ENCODE assay signal across 17 mouse cellular contexts in the genomic region with DNA sequence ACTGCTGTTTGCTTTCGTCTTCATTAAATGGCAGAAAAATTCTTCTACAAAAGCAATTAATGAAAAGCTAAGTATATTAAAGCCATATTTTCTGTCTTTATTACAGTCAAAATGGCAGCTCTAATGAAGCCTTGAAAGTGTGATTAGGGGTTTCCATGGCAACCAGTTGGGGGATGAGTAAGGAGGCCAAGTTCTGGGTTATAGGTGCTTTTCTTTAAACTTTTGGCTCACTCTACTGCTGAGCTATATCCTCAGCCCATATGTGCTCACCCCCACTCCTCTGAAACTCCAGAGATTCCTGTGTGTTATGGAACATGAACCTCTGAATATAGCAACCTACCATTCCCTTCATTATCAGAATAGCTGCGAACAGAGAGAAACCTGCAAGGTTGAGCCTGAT.
"Had no signal": no experiment of that assay in that cellular context is flagged by ENCODE, and none has a peak within 500 bp of the region (broad histone marks: within the 10 kb centered on the region; RNA-seq: fewer than 3 reads in every experiment).

No protein-coding gene starts in this region.

- H3K9ac ChIP-seq: lung, embryonic 14.5 days; midbrain, embryonic 12.5 days; midbrain, embryonic 15.5 days; neural tube, embryonic 12.5 days had no signal

- H3K4me2 ChIP-seq: lung, embryonic 14.5 days; midbrain, embryonic 12.5 days; midbrain, embryonic 15.5 days; neural tube, embryonic 12.5 days had no signal

- H3K4me1 ChIP-seq: midbrain, embryonic 10.5 days; midbrain, embryonic 12.5 days; midbrain, embryonic 15.5 days; neural tube, embryonic 12.5 days had no signal

- H3K36me3 ChIP-seq: midbrain, embryonic 10.5 days; midbrain, embryonic 12.5 days; midbrain, embryonic 15.5 days; neural tube, embryonic 12.5 days had no signal

- H3K27ac ChIP-seq: midbrain, embryonic 10.5 days; midbrain, embryonic 12.5 days; midbrain, embryonic 15.5 days; neural tube, embryonic 12.5 days had no signal

- ATAC-seq: midbrain, embryonic 15.5 days had no signal

- H3K27me3 ChIP-seq: midbrain, embryonic 12.5 days; midbrain, embryonic 15.5 days; neural tube, embryonic 12.5 days had no signal

- H3K9me3 ChIP-seq: midbrain, embryonic 10.5 days; midbrain, embryonic 12.5 days; midbrain, embryonic 15.5 days; neural tube, embryonic 12.5 days had no signal

- H3K4me3 ChIP-seq: midbrain, embryonic 10.5 days; midbrain, embryonic 12.5 days; midbrain, embryonic 15.5 days; myocyte; neural tube, embryonic 12.5 days had no signal

- DNase-seq: lung, adult 18-20 months; lung, embryonic 14.5 days; lung, postnatal 10 days; lung, postnatal 4 days; retina, postnatal 1 day; right cerebral cortex, adult 18-20 months; right cerebral cortex, postnatal 25 days; right cerebral cortex, postnatal 4 days; spleen, adult 18-20 months; thymus, adult 18-20 months; thymus, postnatal 14 days; thymus, postnatal 36 days had no signal
